Comparison of ENCODE assay signal across 9 mouse cellular contexts in genomic region chr2:93190771-93191487, GRCm38 (mm10). TPM values are rescaled to one million over a fixed set of nuclear protein-coding genes. Genes with fewer than 3 reads are reported as not detected.
DNase-seq lines count a peak whose midpoint lies in the region; ATAC-seq lines count a peak whose summit lies in the region.
"Had no signal": no experiment of that assay in that cellular context is flagged by ENCODE, and none has a peak within 500 bp of the region (broad histone marks: within the 10 kb centered on the region; RNA-seq: fewer than 3 reads in every experiment).

No protein-coding gene starts in this region.

- peaks cover 61% of the 10 kb centered on the region for H3K27me3 ChIP-seq in embryonic facial prominence, embryonic 10.5 days (replicated peaks; ENCODE audit: low read depth, poor library complexity, severe bottlenecking)
- no peaks in the 10 kb centered on the region for H3K27me3 ChIP-seq in intestine, embryonic 15.5 days (replicated peaks)

- WGBS in embryonic facial prominence, embryonic 10.5 days = 17% methylated on average over 9 of the region's 9 CpGs
- WGBS in intestine, embryonic 15.5 days = 31% methylated on average over 9 of the region's 9 CpGs

- H3K4me1 ChIP-seq in embryonic facial prominence, embryonic 10.5 days = peaks cover 80% of the 10 kb centered on the region
- peaks cover 66% of the 10 kb centered on the region for H3K4me1 ChIP-seq in intestine, embryonic 15.5 days (replicated peaks)

- H3K4me3 ChIP-seq in embryonic facial prominence, embryonic 10.5 days = peak overlapping the region; percentile 42; the same call in 1 of the 2 replicates
- H3K4me3 ChIP-seq in intestine, embryonic 15.5 days (replicated peaks) = no peak overlapping the region

- H3K4me2 ChIP-seq in intestine, embryonic 15.5 days (replicated peaks) = 0 out of 2 replicates have a peak overlapping the region, but pooled peaks have one; percentile 18

- peak; percentile 25 for DNase-seq in ovary, postnatal 36 days (ENCODE audit: low spot score)
- no peak for DNase-seq in ovary, postnatal 10 days (ENCODE audit: low spot score)
- no peak for DNase-seq in embryonic facial prominence, embryonic 10.5 days (ENCODE audit: low spot score)
- peak; percentile 33 to 44 for DNase-seq in thymus, postnatal 10 days (ENCODE audit: low spot score in 2 of 2)
- no peak for DNase-seq in right cerebral cortex, postnatal 36 days (ENCODE audit: low spot score in 2 of 2)

- no peak overlapping the region for H3K9ac ChIP-seq in intestine, embryonic 15.5 days

- H3K27ac ChIP-seq in embryonic facial prominence, embryonic 10.5 days (replicated peaks) = peak overlapping the region; percentile 65; the same call in 1 of the 2 replicates
- no peak overlapping the region for H3K27ac ChIP-seq in intestine, embryonic 15.5 days
- H3K27ac ChIP-seq: kidney, postnatal 0 days had no signal

- H3K9me3 ChIP-seq in embryonic facial prominence, embryonic 10.5 days = no peaks in the 10 kb centered on the region
- H3K9me3 ChIP-seq in intestine, embryonic 15.5 days = no peaks in the 10 kb centered on the region

- ATAC-seq in intestine, embryonic 15.5 days = no peak
- no peak for ATAC-seq in inflammation-experienced regulatory T-cells, adult 6 months
- ATAC-seq in monocyte, adult 5-6 weeks (replicated peaks; ENCODE audit: insufficient number of reproducible peaks, low FRiP score, low TSS enrichment, poor library complexity, severe bottlenecking) = no peak

- H3K36me3 ChIP-seq in embryonic facial prominence, embryonic 10.5 days (replicated peaks) = peaks cover 6% of the 10 kb centered on the region; the same call in 1 of the 2 replicates
- no peaks in the 10 kb centered on the region for H3K36me3 ChIP-seq in intestine, embryonic 15.5 days

RNA-seq across cellular contexts. Expression of gene Trp53i11, which starts 3.6 kb away (rescaled TPM):
- polyA plus RNA-seq in embryonic facial prominence, embryonic 10.5 days (2016; fragmentation: Nextera tagmentation; extraction: Ambion mirVana) = 72.5 and 95.2 TPM in 2 replicates
- 36.0 and 38.8 TPM in 2 replicates for polyA plus RNA-seq in intestine, embryonic 15.5 days (2015; fragmentation: Nextera tagmentation; extraction: Ambion mirVana)
- 10 to 100 TPM; 45.1 to 68.3 (median 47.4) TPM for polyA plus RNA-seq in inflammation-experienced regulatory T-cells, adult 6 months (2017; shearing (Covaris generic))
- total RNA-seq in monocyte, adult 5-6 weeks (2017) = 16.3 to 24.1 TPM (median 23.8 TPM) in 3 replicates

Comparison
In these comparisons a context has a peak if more than half of its experiments do, and no peak if none do; other contexts are left out.
1. DNase-seq: peak in ovary, postnatal 36 days (single experiment) and thymus, postnatal 10 days (2 of 2); none in ovary, postnatal 10 days (single experiment), embryonic facial prominence, embryonic 10.5 days (single experiment) and right cerebral cortex, postnatal 36 days (0 of 2).